7 mouse cellular contexts compared by ENCODE assay signal in the genomic region with DNA sequence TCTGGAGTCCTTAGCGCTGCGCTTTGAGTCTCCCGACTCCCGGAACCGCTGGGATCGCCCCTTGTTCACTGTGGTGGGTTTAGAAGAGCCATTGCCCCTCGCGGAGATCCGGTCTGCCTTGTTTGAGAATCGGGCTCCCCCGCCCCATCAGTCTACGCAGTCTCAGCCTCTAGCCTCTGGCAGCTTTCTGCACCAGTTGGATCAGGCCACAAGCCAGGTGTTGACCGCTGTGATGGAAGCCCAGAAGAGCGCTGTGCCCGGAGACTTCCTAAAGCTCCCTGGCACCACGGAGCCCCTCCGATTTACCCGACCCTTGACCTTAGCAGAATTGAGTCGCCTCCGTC. TPM values are rescaled to one million over a fixed set of nuclear protein-coding genes. Genes with fewer than 3 reads are reported as not detected.
A peak's percentile ranks its signal among the peaks of the same experiment; 100 is the strongest.
DNase-seq lines count a peak whose midpoint lies in the region; ATAC-seq lines count a peak whose summit lies in the region.

A gene (minus strand): TSS at position 115 of the 344 bp plus-strand sequence.

- no peak for ATAC-seq in embryonic facial prominence, embryonic 12.5 days (ENCODE audit: insufficient number of reproducible peaks, insufficient read depth, low FRiP score, low TSS enrichment)
- ATAC-seq in hindbrain, embryonic 14.5 days (ENCODE audit: low FRiP score) = peak; percentile 8; the same call in 1 of the 2 replicates

- intact Hi-C loops in left cerebral cortex, postnatal 4 days (cut with DNase I) = no loop called here
- intact Hi-C loops in left cerebral cortex, postnatal 14 days (cut with DNase I) = no loop called here

- H3K4me2 ChIP-seq in embryonic facial prominence, embryonic 12.5 days (replicated peaks) = peak within 1 kb of the TSS; percentile 98
- H3K4me2 ChIP-seq in hindbrain, embryonic 14.5 days (replicated peaks) = peak within 1 kb of the TSS; percentile 87

- peaks cover 2% of the 10 kb centered on the region; the same call in 1 of the 2 replicates for H3K36me3 ChIP-seq in embryonic facial prominence, embryonic 12.5 days
- H3K36me3 ChIP-seq in hindbrain, embryonic 14.5 days (replicated peaks; ENCODE audit: control insufficient read depth, insufficient read depth) = peaks cover 17% of the 10 kb centered on the region
- peaks cover 7% of the 10 kb centered on the region for H3K36me3 ChIP-seq in megakaryocyte, embryonic 14.5 days (replicated peaks; ENCODE audit: low read length)

- H3K27ac ChIP-seq in embryonic facial prominence, embryonic 12.5 days = peak within 1 kb of the TSS; percentile 89
- H3K27ac ChIP-seq in hindbrain, embryonic 14.5 days = peak within 1 kb of the TSS; percentile 85

- 10% methylated on average over 20 of the region's 20 CpGs for WGBS in embryonic facial prominence, embryonic 12.5 days
- 12% methylated on average over 20 of the region's 20 CpGs for WGBS in hindbrain, embryonic 14.5 days

- H3K4me1 ChIP-seq in embryonic facial prominence, embryonic 12.5 days = peaks cover 9% of the 10 kb centered on the region
- H3K4me1 ChIP-seq in hindbrain, embryonic 14.5 days (replicated peaks; ENCODE audit: control insufficient read depth, insufficient read depth, low read length) = peaks cover 17% of the 10 kb centered on the region
- peaks cover 10% of the 10 kb centered on the region for H3K4me1 ChIP-seq in megakaryocyte, embryonic 14.5 days

- no peaks in the 10 kb centered on the region for H3K9me3 ChIP-seq in embryonic facial prominence, embryonic 12.5 days
- no peaks in the 10 kb centered on the region for H3K9me3 ChIP-seq in hindbrain, embryonic 14.5 days (ENCODE audit: control insufficient read depth, low read length)
- no peaks in the 10 kb centered on the region for H3K9me3 ChIP-seq in megakaryocyte, embryonic 14.5 days

- H3K9ac ChIP-seq in embryonic facial prominence, embryonic 12.5 days = peak within 1 kb of the TSS; percentile 82
- H3K9ac ChIP-seq in hindbrain, embryonic 14.5 days = peak within 1 kb of the TSS; percentile 65

- peak; percentile 39 for DNase-seq in left cerebral cortex, postnatal 4 days
- DNase-seq in left cerebral cortex, postnatal 14 days (ENCODE audit: low spot score in 2 of 2) = no peak
- peak; percentile 31 for DNase-seq in adipocyte (ENCODE audit: low spot score)
- no peak for DNase-seq in hindbrain, embryonic 14.5 days (ENCODE audit: low spot score)
- DNase-seq in testis, postnatal 10 days (ENCODE audit: low spot score) = peak; percentile 54

- no peaks in the 10 kb centered on the region for H3K27me3 ChIP-seq in embryonic facial prominence, embryonic 12.5 days
- no peaks in the 10 kb centered on the region for H3K27me3 ChIP-seq in hindbrain, embryonic 14.5 days (ENCODE audit: control insufficient read depth, insufficient read depth, low read length)
- H3K27me3 ChIP-seq in megakaryocyte, embryonic 14.5 days (replicated peaks) = no peaks in the 10 kb centered on the region

- H3K4me3 ChIP-seq in embryonic facial prominence, embryonic 12.5 days = peak within 1 kb of the TSS; percentile 96
- peak within 1 kb of the TSS; percentile 68 for H3K4me3 ChIP-seq in hindbrain, embryonic 14.5 days (replicated peaks; ENCODE audit: low read length)
- H3K4me3 ChIP-seq in megakaryocyte, embryonic 14.5 days (replicated peaks) = peak within 1 kb of the TSS; percentile 94

RNA-seq across cellular contexts. Expression of the gene that starts here (rescaled TPM):
- total RNA-seq in left cerebral cortex, postnatal 4 days (2021) = not detected
- under 1 TPM; 0.27 to 0.40 TPM for total RNA-seq in left cerebral cortex, postnatal 14 days (2021)
- 1.9 and 2.5 TPM in 2 replicates for polyA plus RNA-seq in embryonic facial prominence, embryonic 12.5 days (2016; fragmentation: Nextera tagmentation; extraction: Ambion mirVana)
- polyA plus RNA-seq in hindbrain, embryonic 14.5 days (2014; fragmentation: Nextera tagmentation; extraction: Ambion mirVana) = 0.87 and 1.2 TPM in 2 replicates
- polyA plus RNA-seq in megakaryocyte, embryonic 14.5 days (2012; ENCODE audit: insufficient read depth, low replicate concordance) = 0.22 TPM in 1 of 2 replicates, not detected in the other

Comparison
In these comparisons a context has a peak if more than half of its experiments do, and no peak if none do; other contexts are left out.
1. Peak in DNase-seq in left cerebral cortex, postnatal 4 days; RNA of the gene not detected or under 1 TPM.
2. DNase-seq: peak in adipocyte (single experiment) and testis, postnatal 10 days (single experiment); none in left cerebral cortex, postnatal 14 days (0 of 2) and hindbrain, embryonic 14.5 days (single experiment).
3. Peak in every context shown above with its lines, with median percentiles within 50 percentile points of each other: H3K4me3 ChIP-seq.